In the genomic region with DNA sequence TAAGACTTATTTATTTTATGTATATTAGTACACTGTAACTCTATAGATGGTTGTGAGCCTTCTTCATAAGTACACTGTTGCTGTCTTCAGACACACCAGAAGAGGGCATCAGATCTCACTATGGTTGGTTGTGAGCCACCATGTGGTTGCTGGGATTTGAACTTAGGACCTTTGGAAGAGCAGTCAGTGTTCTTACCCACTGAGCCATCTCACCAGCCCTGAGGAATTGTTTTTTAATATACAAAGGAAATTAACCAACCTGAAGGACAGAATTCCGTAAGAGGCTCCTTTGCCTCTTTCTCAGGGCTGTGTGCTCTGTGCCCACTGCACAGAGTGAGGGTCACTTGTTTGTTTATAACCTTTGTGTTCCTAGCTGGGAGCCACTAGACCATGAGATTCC, we compare ENCODE assay signal across 7 mouse cellular contexts.
DNase-seq lines count a peak whose midpoint lies in the region; ATAC-seq and TF ChIP-seq lines count a peak whose summit lies in the region.
"Not testable (repeated sequence)": the region's sequence is repeated elsewhere in the genome, so short reads cannot be mapped to it uniquely, and the experiment has no call there.

No protein-coding gene starts in this region.

- not testable (repeated sequence) for TF ChIP-seq EP300 in heart, postnatal 0 days (IDR thresholded peaks at IDR 0.05; ENCODE audit: low read depth)

- not testable (repeated sequence) for DNase-seq in forebrain, postnatal 0 days; heart, postnatal 0 days (ENCODE audit: low spot score); hindbrain, postnatal 0 days (ENCODE audit: low spot score); lung, embryonic 14.5 days

- 0 out of 2 replicates have a peak, but pooled peaks have one; percentile 8 for TF ChIP-seq CTCF in forebrain, postnatal 0 days (IDR thresholded peaks at IDR 0.05; ENCODE audit: low read depth)
- TF ChIP-seq CTCF in heart, postnatal 0 days (IDR thresholded peaks at IDR 0.05; ENCODE audit: low read depth); hindbrain, postnatal 0 days (IDR thresholded peaks at IDR 0.05; ENCODE audit: low read depth); lung, embryonic 14.5 days (IDR thresholded peaks at IDR 0.05; ENCODE audit: low read depth): not testable (repeated sequence)

- peaks cover 15% of the 10 kb centered on the region; the same call in 1 of the 2 replicates for H3K4me1 ChIP-seq in forebrain, postnatal 0 days (ENCODE audit: insufficient read depth)
- peaks cover 63% of the 10 kb centered on the region for H3K4me1 ChIP-seq in heart, embryonic 12.5 days (replicated peaks)
- peaks cover 55% of the 10 kb centered on the region for H3K4me1 ChIP-seq in heart, postnatal 0 days (ENCODE audit: control insufficient read depth, insufficient read depth)
- H3K4me1 ChIP-seq in hindbrain, postnatal 0 days (ENCODE audit: insufficient read depth, low read length) = peaks cover 13% of the 10 kb centered on the region; the same call in 1 of the 2 replicates
- peaks cover 39% of the 10 kb centered on the region for H3K4me1 ChIP-seq in kidney, embryonic 15.5 days
- peaks cover 29% of the 10 kb centered on the region for H3K4me1 ChIP-seq in lung, embryonic 14.5 days (ENCODE audit: insufficient read depth)
- peaks cover 17% of the 10 kb centered on the region for H3K4me1 ChIP-seq in midbrain, embryonic 15.5 days

- ATAC-seq in forebrain, postnatal 0 days; heart, embryonic 12.5 days (ENCODE audit: insufficient number of reproducible peaks, low FRiP score); heart, postnatal 0 days (ENCODE audit: insufficient read depth, low read depth); hindbrain, postnatal 0 days; kidney, embryonic 15.5 days (replicated peaks; ENCODE audit: low FRiP score); lung, embryonic 14.5 days (ENCODE audit: insufficient read depth); midbrain, embryonic 15.5 days (replicated peaks): not testable (repeated sequence)

- not testable (repeated sequence) for H3K9me3 ChIP-seq in forebrain, postnatal 0 days (ENCODE audit: low read length); heart, postnatal 0 days (replicated peaks; ENCODE audit: control insufficient read depth, low read length); hindbrain, postnatal 0 days (ENCODE audit: low read length); kidney, embryonic 15.5 days (replicated peaks); lung, embryonic 14.5 days (ENCODE audit: low read depth, low read length); midbrain, embryonic 15.5 days
- peaks cover 22% of the 10 kb centered on the region for H3K9me3 ChIP-seq in heart, embryonic 12.5 days (replicated peaks)

- 83% methylated on average over 1 of the region's 1 CpGs for WGBS in forebrain, postnatal 0 days
- 82% methylated on average over 1 of the region's 1 CpGs for WGBS in heart, embryonic 12.5 days
- WGBS in heart, postnatal 0 days = 72% methylated on average over 1 of the region's 1 CpGs
- WGBS in hindbrain, postnatal 0 days = 55% methylated on average over 1 of the region's 1 CpGs
- WGBS in kidney, embryonic 15.5 days = 83% methylated on average over 1 of the region's 1 CpGs
- WGBS in lung, embryonic 14.5 days = 86% methylated on average over 1 of the region's 1 CpGs
- 86% methylated on average over 1 of the region's 1 CpGs for WGBS in midbrain, embryonic 15.5 days

- H3K27me3 ChIP-seq in forebrain, postnatal 0 days (ENCODE audit: insufficient read depth, low read length); heart, embryonic 12.5 days (replicated peaks); heart, postnatal 0 days (ENCODE audit: control insufficient read depth, insufficient read depth, low read length); hindbrain, postnatal 0 days (ENCODE audit: insufficient read depth, low read length); kidney, embryonic 15.5 days; lung, embryonic 14.5 days (ENCODE audit: insufficient read depth, low read length); midbrain, embryonic 15.5 days (replicated peaks): not testable (repeated sequence)

- not testable (repeated sequence) for H3K4me3 ChIP-seq in forebrain, postnatal 0 days (ENCODE audit: low read depth, low read length); heart, embryonic 12.5 days; heart, postnatal 0 days (ENCODE audit: low read depth, low read length); hindbrain, postnatal 0 days (ENCODE audit: low read length); kidney, embryonic 15.5 days (replicated peaks); lung, embryonic 14.5 days (ENCODE audit: low read depth, low read length); midbrain, embryonic 15.5 days

- H3K36me3 ChIP-seq in forebrain, postnatal 0 days (ENCODE audit: insufficient read depth); hindbrain, postnatal 0 days (ENCODE audit: insufficient read depth, low read length); lung, embryonic 14.5 days (ENCODE audit: insufficient read depth); midbrain, embryonic 15.5 days (replicated peaks): not testable (repeated sequence)
- peaks cover 30% of the 10 kb centered on the region for H3K36me3 ChIP-seq in heart, embryonic 12.5 days
- peaks cover 27% of the 10 kb centered on the region for H3K36me3 ChIP-seq in heart, postnatal 0 days (replicated peaks; ENCODE audit: control insufficient read depth, insufficient read depth, low read length)
- peaks cover 29% of the 10 kb centered on the region for H3K36me3 ChIP-seq in kidney, embryonic 15.5 days

- H3K4me2 ChIP-seq in forebrain, postnatal 0 days (ENCODE audit: low read depth); heart, embryonic 12.5 days; heart, postnatal 0 days (ENCODE audit: low read depth, low read length); hindbrain, postnatal 0 days (ENCODE audit: low read depth, low read length); kidney, embryonic 15.5 days; lung, embryonic 14.5 days; midbrain, embryonic 15.5 days: not testable (repeated sequence)

- not testable (repeated sequence) for H3K27ac ChIP-seq in forebrain, postnatal 0 days (ENCODE audit: low read depth, low read length)
- peak overlapping the region; percentile 99 for H3K27ac ChIP-seq in heart, embryonic 12.5 days (ENCODE audit: poor library complexity, severe bottlenecking)
- H3K27ac ChIP-seq in heart, postnatal 0 days (ENCODE audit: low read depth) = peak overlapping the region; percentile 99
- peak overlapping the region; percentile 82; the same call in 1 of the 2 replicates for H3K27ac ChIP-seq in hindbrain, postnatal 0 days
- 0 out of 2 replicates have a peak overlapping the region, but pooled peaks have one; percentile 75 for H3K27ac ChIP-seq in kidney, embryonic 15.5 days
- H3K27ac ChIP-seq in lung, embryonic 14.5 days (ENCODE audit: low read depth) = peak overlapping the region; percentile 89; the same call in 1 of the 2 replicates
- peak overlapping the region; percentile 73; the same call in 1 of the 2 replicates for H3K27ac ChIP-seq in midbrain, embryonic 15.5 days

- H3K9ac ChIP-seq in forebrain, postnatal 0 days; heart, embryonic 12.5 days; heart, postnatal 0 days (replicated peaks; ENCODE audit: low read depth, low read length); hindbrain, postnatal 0 days (replicated peaks; ENCODE audit: low read length); kidney, embryonic 15.5 days; lung, embryonic 14.5 days; midbrain, embryonic 15.5 days: not testable (repeated sequence)
